Mouse (Mus musculus): Measurements from ENCODE around the gene Gpa33. TPM values are rescaled to one million over a fixed set of nuclear protein-coding genes. Genes with fewer than 3 reads are reported as not detected.

Gene Gpa33
- not detected for polyA plus RNA-seq (2017; shearing (Covaris generic))

GRCm38 (mm10) chr1:166130224-166130860, at the start of gene Gpa33:
TSS of gene Gpa33 (plus strand) at chr1:166130238.

DNA sequence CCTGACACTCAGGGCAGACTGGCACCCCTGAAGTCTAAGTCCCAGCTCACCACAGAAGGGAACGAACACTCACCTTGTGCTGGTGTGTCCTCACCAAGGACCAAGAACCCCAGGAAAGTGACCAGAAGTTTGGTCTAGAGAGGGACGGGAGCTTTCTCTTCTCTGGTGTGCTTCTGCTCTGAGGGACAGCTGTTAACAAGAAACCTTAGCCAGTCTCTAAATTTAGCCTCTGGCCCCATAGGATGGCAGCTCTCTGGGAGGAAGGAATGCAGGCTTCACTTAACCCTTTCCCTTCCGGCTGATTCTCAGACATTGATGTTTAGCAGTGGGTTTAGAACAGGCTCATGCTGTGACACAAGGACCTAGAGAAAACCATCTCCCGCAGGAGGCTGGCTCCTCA, 2.3 kb upstream of the Gpa33 start, which contains the start of gene Dusp27:
Gene Dusp27 (minus strand): TSS at position 204 of the 400 bp plus-strand sequence.

Other genes with a start within 250 kb of the Gpa33 start
- gene Pou2f1, start 127.6 kb upstream of the Gpa33 start, polyA plus RNA-seq (2017; shearing (Covaris generic)), result 19.5 TPM
- gene Dusp27, start 2.3 kb upstream of the Gpa33 start, polyA plus RNA-seq (2017; shearing (Covaris generic)), result not detected
- gene Mael, start 108.5 kb downstream of the Gpa33 start, polyA plus RNA-seq (2017; shearing (Covaris generic)), result not detected
- gene Ildr2, start 123.9 kb downstream of the Gpa33 start, polyA plus RNA-seq (2017; shearing (Covaris generic)), result 0.09 TPM
- gene Tada1, start 248.9 kb downstream of the Gpa33 start, polyA plus RNA-seq (2017; shearing (Covaris generic)), result 46.5 TPM

Data from effector memory CD4-positive, alpha-beta T cell, adult 7 months (primary cell).